10 mouse cellular contexts compared by ENCODE assay signal in genomic region chr11:88241468-88242301, GRCm38 (mm10). TPM values are rescaled to one million over a fixed set of nuclear protein-coding genes. Genes with fewer than 3 reads are reported as not detected.
DNase-seq lines count a peak whose midpoint lies in the region; ATAC-seq and TF ChIP-seq lines count a peak whose summit lies in the region.
"Had no signal": no experiment of that assay in that cellular context is flagged by ENCODE, and none has a peak within 500 bp of the region (broad histone marks: within the 10 kb centered on the region; RNA-seq: fewer than 3 reads in every experiment).

No protein-coding gene starts in this region.

- peaks cover 12% of the 10 kb centered on the region for H3K4me1 ChIP-seq in forebrain, embryonic 11.5 days (replicated peaks; ENCODE audit: control insufficient read depth, insufficient read depth, low read length)
- no peaks in the 10 kb centered on the region for H3K4me1 ChIP-seq in forebrain, postnatal 0 days (ENCODE audit: insufficient read depth)
- H3K4me1 ChIP-seq in forebrain, embryonic 15.5 days, result peaks cover 26% of the 10 kb centered on the region
- peaks cover 16% of the 10 kb centered on the region for H3K4me1 ChIP-seq in thymus, adult 2 months (replicated peaks; ENCODE audit: control insufficient read depth, insufficient read depth, low read length)

- H3K9ac ChIP-seq in forebrain, embryonic 11.5 days (ENCODE audit: low read length), result peak overlapping the region; percentile 32
- H3K9ac ChIP-seq in forebrain, postnatal 0 days, result no peak overlapping the region
- H3K9ac ChIP-seq in forebrain, embryonic 15.5 days (replicated peaks), result no peak overlapping the region
- H3K9ac ChIP-seq: lung, embryonic 15.5 days had no signal

- no peaks in the 10 kb centered on the region for H3K36me3 ChIP-seq in forebrain, embryonic 11.5 days (ENCODE audit: control insufficient read depth, insufficient read depth, low read length)
- H3K36me3 ChIP-seq in forebrain, postnatal 0 days (ENCODE audit: insufficient read depth), result no peaks in the 10 kb centered on the region
- no peaks in the 10 kb centered on the region for H3K36me3 ChIP-seq in forebrain, embryonic 15.5 days
- H3K36me3 ChIP-seq in thymus, adult 2 months (ENCODE audit: control insufficient read depth, insufficient read depth, low read length), result no peaks in the 10 kb centered on the region
- H3K36me3 ChIP-seq: lung, embryonic 15.5 days had no signal

- no peak for TF ChIP-seq POLR2A in thymus, adult 2 months (IDR thresholded peaks at IDR 0.05; ENCODE audit: control insufficient read depth, extremely low read depth, insufficient read depth, low read length, poor library complexity)

- no peaks in the 10 kb centered on the region for H3K9me3 ChIP-seq in forebrain, embryonic 11.5 days (ENCODE audit: control insufficient read depth, low read length)
- no peaks in the 10 kb centered on the region for H3K9me3 ChIP-seq in forebrain, postnatal 0 days (ENCODE audit: low read length)
- H3K9me3 ChIP-seq in forebrain, embryonic 15.5 days, result no peaks in the 10 kb centered on the region
- H3K9me3 ChIP-seq: lung, embryonic 15.5 days had no signal

- ATAC-seq in forebrain, embryonic 11.5 days (replicated peaks; ENCODE audit: low FRiP score), result peak; percentile 47
- no peak for ATAC-seq in forebrain, postnatal 0 days
- no peak; the same call in 1 of the 2 replicates for ATAC-seq in forebrain, embryonic 15.5 days (replicated peaks)

- 28% methylated on average over 12 of the region's 12 CpGs for WGBS in forebrain, embryonic 11.5 days
- 35% methylated on average over 12 of the region's 12 CpGs for WGBS in forebrain, postnatal 0 days
- 30% methylated on average over 12 of the region's 12 CpGs for WGBS in forebrain, embryonic 15.5 days
- WGBS in thymus, adult 2 months, result 92% methylated on average over 12 of the region's 12 CpGs

- peak; percentile 58 for DNase-seq in forebrain, embryonic 11.5 days (ENCODE audit: low spot score)
- DNase-seq in forebrain, postnatal 0 days, result no peak
- DNase-seq in kidney, postnatal 10 days, result peak; percentile 35
- peak; percentile 32 for DNase-seq in neural tube, embryonic 10.5 days (ENCODE audit: extremely low spot score, low spot score)
- DNase-seq in thymus, adult 2 months, result no peak
- no peak for DNase-seq in cerebellum, adult 11 months
- DNase-seq in left cerebral cortex, postnatal 4 days, result no peak
- DNase-seq: adrenal gland, postnatal 10 days had no signal

- peak overlapping the region; percentile 60 for H3K27ac ChIP-seq in forebrain, embryonic 11.5 days (ENCODE audit: low read depth, low read length)
- no peak overlapping the region for H3K27ac ChIP-seq in forebrain, postnatal 0 days (ENCODE audit: low read depth, low read length)
- H3K27ac ChIP-seq in forebrain, embryonic 15.5 days (replicated peaks), result peak overlapping the region; percentile 41
- no peak overlapping the region for H3K27ac ChIP-seq in thymus, adult 2 months (ENCODE audit: control insufficient read depth, insufficient read depth, low read length)
- H3K27ac ChIP-seq: lung, embryonic 15.5 days had no signal

- H3K4me3 ChIP-seq in forebrain, embryonic 11.5 days (ENCODE audit: low read depth, low read length), result no peak overlapping the region
- H3K4me3 ChIP-seq in forebrain, postnatal 0 days (ENCODE audit: low read depth, low read length), result no peak overlapping the region
- no peak overlapping the region for H3K4me3 ChIP-seq in forebrain, embryonic 15.5 days
- H3K4me3 ChIP-seq in thymus, adult 2 months (ENCODE audit: control insufficient read depth, insufficient read depth, low read length), result no peak overlapping the region
- H3K4me3 ChIP-seq: lung, embryonic 15.5 days had no signal

- intact Hi-C loops in left cerebral cortex, postnatal 4 days (cut with DNase I), result no loop called here

- no peak for TF ChIP-seq CTCF in forebrain, postnatal 0 days (IDR thresholded peaks at IDR 0.05; ENCODE audit: low read depth)
- TF ChIP-seq CTCF in thymus, adult 2 months (IDR thresholded peaks at IDR 0.05; ENCODE audit: borderline replicate concordance, control insufficient read depth, extremely low read depth, insufficient read depth, low read length, poor library complexity), result no peak

- H3K27me3 ChIP-seq in forebrain, embryonic 11.5 days (ENCODE audit: control insufficient read depth, insufficient read depth, low read length), result peaks cover 5% of the 10 kb centered on the region; the same call in 1 of the 2 replicates
- no peaks in the 10 kb centered on the region for H3K27me3 ChIP-seq in forebrain, postnatal 0 days (ENCODE audit: insufficient read depth, low read length)
- no peaks in the 10 kb centered on the region for H3K27me3 ChIP-seq in forebrain, embryonic 15.5 days
- H3K27me3 ChIP-seq in thymus, adult 2 months (ENCODE audit: control insufficient read depth, insufficient read depth, low read length), result no peaks in the 10 kb centered on the region
- H3K27me3 ChIP-seq: lung, embryonic 15.5 days had no signal

- no peak overlapping the region for H3K4me2 ChIP-seq in forebrain, embryonic 11.5 days (ENCODE audit: low read depth, low read length, severe bottlenecking)
- no peak overlapping the region for H3K4me2 ChIP-seq in forebrain, postnatal 0 days (ENCODE audit: low read depth)
- H3K4me2 ChIP-seq in forebrain, embryonic 15.5 days (replicated peaks), result no peak overlapping the region
- H3K4me2 ChIP-seq: lung, embryonic 15.5 days had no signal

RNA-seq across cellular contexts. Expression of gene Mrps23, which starts 37.5 kb away (rescaled TPM):
- polyA plus RNA-seq in forebrain, embryonic 11.5 days (2014; fragmentation: Nextera tagmentation; extraction: Ambion mirVana), result 70.8 and 71.7 TPM in 2 replicates
- total RNA-seq in forebrain, postnatal 0 days (2014; rRNA removed), result 39.0 and 57.5 TPM in 2 replicates
- 70.7 and 71.5 TPM in 2 replicates for polyA plus RNA-seq in forebrain, postnatal 0 days (2015; fragmentation: Nextera tagmentation; extraction: Ambion mirVana)
- polyA plus RNA-seq in forebrain, embryonic 15.5 days (2015; fragmentation: Nextera tagmentation; extraction: Ambion mirVana), result 67.0 and 68.1 TPM in 2 replicates
- 41.6 and 47.6 TPM in 2 replicates for polyA plus RNA-seq in thymus, adult 2 months (2012; rRNA removed)
- total RNA-seq in left cerebral cortex, postnatal 4 days (2021), result 10 to 100 TPM; 55.2 to 65.1 TPM

RNA-seq across cellular contexts. Expression of gene Ccdc182, which starts 52.2 kb away (rescaled TPM):
- 0.23 and 0.94 TPM in 2 replicates for polyA plus RNA-seq in forebrain, embryonic 11.5 days (2014; fragmentation: Nextera tagmentation; extraction: Ambion mirVana)
- not detected in 2 replicates for total RNA-seq in forebrain, postnatal 0 days (2014; rRNA removed)
- polyA plus RNA-seq in forebrain, postnatal 0 days (2015; fragmentation: Nextera tagmentation; extraction: Ambion mirVana), result not detected in 2 replicates
- 0.23 TPM in 1 of 2 replicates, not detected in the other for polyA plus RNA-seq in forebrain, embryonic 15.5 days (2015; fragmentation: Nextera tagmentation; extraction: Ambion mirVana)
- polyA plus RNA-seq in thymus, adult 2 months (2012; rRNA removed), result not detected in 2 replicates
- not detected for total RNA-seq in left cerebral cortex, postnatal 4 days (2021)
- total RNA-seq: adrenal gland, postnatal 10 days had no signal

Comparison
In these comparisons a context has a peak if more than half of its experiments do, and no peak if none do; other contexts are left out.
1. DNase-seq: peak in forebrain, embryonic 11.5 days (single experiment), kidney, postnatal 10 days (single experiment) and neural tube, embryonic 10.5 days (single experiment); none in forebrain, postnatal 0 days (single experiment), thymus, adult 2 months (single experiment), cerebellum, adult 11 months (single experiment) and left cerebral cortex, postnatal 4 days (single experiment).
2. H3K27ac ChIP-seq: peak in forebrain, embryonic 11.5 days (single experiment) and forebrain, embryonic 15.5 days (single experiment); none in forebrain, postnatal 0 days (single experiment) and thymus, adult 2 months (single experiment).